Mouse (Mus musculus): ENCODE data around the gene Fam155a.

Gene Fam155a

DNA sequence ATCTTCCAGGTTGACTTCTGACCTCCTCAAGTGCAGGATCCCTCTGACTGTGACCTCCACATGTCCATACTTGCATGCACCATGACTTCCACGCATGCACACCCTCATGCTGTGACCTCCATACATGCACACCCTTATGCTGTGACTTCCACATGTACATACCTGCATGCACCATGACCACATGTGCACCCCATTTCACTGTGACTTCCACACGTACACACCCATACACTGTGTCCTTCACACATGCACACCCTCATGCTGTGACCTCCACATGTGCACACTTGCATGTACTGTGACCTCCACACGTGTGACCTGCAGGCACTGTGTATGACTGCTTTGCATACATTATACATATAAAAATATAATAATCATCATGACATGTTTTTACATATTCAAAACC is 570.9 kb downstream of the Fam155a start:
- no peak for DNase-seq (ENCODE audit: extremely low read depth, insufficient read length, low spot score)

DNA sequence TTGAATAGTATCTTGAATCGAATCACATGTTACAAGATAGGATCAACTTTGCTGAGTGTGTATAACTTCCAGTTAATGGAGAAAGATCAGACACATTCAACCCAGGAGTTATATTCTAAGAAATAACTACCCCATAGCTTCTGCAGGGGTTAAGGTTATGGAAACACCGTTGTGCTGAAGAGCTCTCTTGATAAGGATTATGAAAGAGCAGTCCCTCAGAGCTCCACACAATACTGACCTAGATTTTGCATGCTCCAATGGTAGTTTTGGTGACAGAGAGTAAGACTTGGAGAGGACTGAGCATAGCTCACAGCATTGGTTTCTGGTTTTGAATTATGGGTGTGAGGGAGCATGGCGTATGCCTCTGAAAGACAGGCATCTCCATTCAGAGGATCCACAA is 579.3 kb downstream of the Fam155a start:
- DNase-seq (ENCODE audit: extremely low read depth, insufficient read length, low spot score), result no peak

DNA sequence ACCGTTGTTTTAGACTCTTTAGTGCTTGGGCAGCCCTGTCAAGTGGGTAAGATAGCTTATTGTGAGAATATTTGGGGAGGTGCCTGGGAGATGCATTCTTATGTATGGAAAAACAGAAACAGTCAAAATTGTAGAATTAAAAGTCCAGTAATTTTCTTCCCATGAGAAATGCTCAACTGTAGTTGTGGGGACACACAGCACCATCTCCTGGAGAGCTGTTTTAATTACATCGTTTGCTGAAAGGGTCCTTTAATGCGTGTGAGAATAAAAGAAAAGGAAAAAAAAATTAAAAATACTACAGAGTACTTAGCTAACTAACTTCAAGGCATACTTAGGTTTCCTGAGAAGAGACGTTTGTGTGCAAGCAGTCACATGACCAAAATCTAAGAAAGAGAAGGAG is 582.3 kb downstream of the Fam155a start:
- DNase-seq (ENCODE audit: extremely low read depth, insufficient read length, low spot score), result no peak

DNA sequence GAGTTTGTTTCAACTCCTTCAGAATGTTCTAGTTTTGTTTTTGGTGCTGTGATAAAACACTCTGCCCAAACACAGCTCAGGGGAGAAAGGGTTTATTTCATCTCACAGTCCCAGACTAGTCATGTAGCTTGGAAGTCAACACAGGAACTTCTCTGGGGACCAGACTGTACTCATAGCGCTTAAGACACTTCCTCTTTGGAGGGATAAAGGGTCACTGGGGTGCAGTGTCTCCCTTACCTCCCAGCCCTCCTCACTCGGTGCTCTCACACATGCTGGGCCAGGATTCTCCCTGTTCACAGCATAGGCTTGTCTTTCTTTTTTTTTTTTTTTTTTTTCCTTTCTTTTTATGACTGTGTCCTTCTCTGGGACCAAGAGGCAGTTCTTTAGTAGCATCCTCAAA is 585.8 kb downstream of the Fam155a start:
- no peak for DNase-seq (ENCODE audit: extremely low read depth, insufficient read length, low spot score)

DNA sequence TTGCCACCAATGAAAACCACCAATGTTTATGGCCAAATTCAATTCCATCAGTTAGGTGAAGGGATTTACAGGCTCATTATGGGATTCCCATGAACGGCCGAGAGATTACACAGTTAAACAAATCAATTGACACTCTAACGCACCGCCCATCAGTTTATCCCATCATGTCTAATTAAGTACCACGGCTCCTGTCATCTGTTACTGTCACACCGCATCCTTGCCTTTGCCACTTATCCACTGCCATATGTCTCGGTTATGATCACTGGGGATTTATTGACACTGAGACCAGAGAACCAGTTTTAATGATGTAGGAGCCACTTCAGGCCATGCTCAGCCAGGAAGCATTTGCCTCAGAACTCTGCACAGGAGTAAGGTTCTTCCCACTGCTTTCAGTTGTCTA is 588.5 kb downstream of the Fam155a start:
- DNase-seq (ENCODE audit: extremely low read depth, insufficient read length, low spot score), result no peak

DNA sequence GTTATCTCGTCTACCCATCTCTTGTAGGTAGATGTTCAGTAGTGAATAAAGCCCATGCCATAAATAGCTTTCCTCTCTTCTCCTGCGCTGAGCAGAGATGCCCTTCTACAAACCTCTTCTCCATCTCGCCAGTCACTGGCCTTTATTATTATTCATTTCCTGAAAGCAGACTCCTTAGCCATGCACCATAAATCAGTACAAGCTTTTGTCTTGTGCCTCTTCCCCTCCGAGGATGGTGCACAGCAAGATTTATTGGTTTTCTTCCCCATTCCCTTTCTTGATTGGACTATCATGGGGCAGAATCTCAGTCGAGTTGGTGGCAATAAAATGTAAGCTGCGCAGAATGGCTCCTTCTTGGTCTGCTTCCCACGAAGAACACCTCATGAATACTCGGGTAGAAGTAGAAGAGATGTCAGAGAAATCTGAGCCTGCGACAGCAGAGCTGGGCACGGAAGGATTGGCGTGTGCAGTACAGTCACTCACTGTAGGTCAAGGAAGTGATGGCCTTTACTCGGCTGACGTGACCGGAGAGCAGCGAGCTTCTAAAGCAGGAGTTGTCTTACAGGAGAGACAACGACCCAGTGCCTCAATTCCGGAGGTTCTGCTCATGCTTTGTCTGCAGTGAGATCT is 590.2 kb downstream of the Fam155a start:
- DNase-seq (ENCODE audit: extremely low read depth, insufficient read length, low spot score), result no peak

DNA sequence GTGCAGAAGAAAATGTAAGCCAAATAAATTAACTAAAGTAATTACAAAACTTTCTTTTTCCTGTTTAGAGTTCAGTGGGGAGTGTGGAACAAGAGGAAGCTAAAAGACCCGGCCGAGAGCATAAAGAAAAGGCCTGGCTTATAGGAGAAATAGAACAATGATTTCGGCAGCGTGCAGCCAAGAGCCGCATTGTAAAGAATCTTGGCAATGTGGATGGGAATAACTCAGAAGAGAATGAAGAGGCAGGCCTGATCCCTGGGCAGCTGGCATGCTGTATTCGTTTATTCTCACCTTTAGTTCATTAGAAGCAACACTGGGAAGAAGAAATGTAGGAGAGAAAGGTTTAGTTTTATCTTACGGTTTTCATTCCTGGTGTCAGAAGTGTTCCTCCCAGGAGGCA is 594.0 kb downstream of the Fam155a start:
- no peak for DNase-seq (ENCODE audit: extremely low read depth, insufficient read length, low spot score)

DNA sequence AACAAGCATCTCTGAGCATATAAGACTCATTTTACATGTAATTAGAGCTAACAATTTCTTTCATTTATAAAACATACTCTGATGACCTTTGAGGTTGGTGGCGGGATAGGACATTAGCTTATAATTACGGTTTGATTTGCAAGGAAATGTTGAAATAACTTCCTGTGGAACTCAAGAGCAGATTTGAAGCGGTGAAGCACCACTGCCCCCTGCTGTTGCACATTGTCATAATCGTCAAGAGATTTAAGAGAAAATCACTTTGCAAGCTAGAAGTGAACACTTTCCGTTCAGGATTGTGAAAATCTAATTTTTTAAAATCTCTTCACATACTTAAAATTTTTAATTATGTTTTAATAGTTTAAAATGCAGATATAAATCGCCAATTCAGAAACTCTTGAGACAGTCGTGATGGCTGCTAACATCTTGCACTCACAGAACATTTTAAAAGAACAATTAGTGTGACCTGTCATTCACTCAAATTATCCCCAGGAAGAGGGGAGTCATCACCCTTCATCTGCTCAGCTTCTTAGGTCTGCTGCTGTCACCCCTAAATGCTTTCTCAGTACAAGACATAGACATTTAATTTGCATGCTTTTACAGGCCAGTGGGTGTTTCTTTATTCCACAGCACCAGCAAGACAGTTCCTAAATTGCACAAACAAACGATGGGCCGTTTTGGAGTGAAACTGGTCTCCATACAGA is 595.9 kb downstream of the Fam155a start:
- peak; percentile 6 for DNase-seq (ENCODE audit: extremely low read depth, insufficient read length, low spot score)

DNA sequence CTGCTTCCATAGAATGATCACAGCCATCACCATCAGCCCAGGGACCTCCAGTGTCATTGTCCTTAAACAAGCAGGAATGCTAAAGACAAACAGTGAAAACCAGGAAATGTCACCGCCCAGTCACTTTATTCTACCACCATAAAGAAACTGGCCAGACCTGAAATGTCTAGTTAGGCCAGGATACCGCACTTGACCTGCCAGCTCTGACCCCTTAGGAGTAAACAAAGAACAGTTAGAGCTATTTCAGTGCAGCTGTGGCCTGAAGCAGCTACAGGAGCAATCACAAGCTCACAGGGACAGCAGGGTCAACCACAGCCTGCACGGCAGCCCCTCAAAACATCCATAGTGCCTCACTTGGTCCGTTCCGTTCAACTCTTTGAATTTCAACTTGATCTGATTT is 599.1 kb downstream of the Fam155a start:
- no peak for DNase-seq (ENCODE audit: extremely low read depth, insufficient read length, low spot score)

DNA sequence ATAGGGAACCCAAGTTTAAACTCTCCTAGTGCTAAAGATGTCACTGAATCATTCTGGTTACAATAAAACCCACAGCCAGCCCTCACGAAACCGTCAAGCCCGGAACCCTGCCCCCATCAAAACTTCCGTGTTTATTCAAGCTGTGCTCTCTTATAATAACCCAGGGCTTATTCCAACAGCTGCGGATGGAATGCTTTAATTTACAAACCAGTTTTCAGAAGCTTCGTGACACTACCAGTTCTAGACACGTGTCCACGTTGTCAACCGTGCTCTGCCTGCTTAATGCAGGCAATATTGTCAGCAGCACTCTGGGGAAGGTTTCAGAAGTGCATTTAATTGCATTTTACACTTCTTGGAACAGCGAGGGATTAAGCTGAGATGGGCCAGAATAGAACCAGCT is 603.0 kb downstream of the Fam155a start:
- no peak for DNase-seq (ENCODE audit: extremely low read depth, insufficient read length, low spot score)

DNA sequence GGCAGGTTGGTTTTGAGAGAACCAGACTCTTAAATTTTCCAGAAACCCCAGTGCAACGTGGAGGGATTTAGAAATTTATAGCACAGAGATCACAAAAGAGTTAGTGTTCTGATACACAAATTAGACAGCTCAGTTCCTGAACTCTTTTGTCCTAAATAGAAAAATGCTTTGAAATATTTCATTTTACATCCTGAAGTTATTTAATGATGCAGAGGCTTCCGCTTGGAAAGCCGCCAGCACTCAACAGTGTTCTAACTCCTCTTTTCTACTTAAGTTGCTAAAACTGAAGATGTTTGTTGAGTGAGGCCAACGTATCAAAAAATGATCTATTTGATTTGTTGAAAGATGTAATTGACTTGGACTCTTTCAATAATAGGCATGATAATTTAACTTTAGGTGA is 609.4 kb downstream of the Fam155a start:
- no peak for DNase-seq (ENCODE audit: extremely low read depth, insufficient read length, low spot score)

DNA sequence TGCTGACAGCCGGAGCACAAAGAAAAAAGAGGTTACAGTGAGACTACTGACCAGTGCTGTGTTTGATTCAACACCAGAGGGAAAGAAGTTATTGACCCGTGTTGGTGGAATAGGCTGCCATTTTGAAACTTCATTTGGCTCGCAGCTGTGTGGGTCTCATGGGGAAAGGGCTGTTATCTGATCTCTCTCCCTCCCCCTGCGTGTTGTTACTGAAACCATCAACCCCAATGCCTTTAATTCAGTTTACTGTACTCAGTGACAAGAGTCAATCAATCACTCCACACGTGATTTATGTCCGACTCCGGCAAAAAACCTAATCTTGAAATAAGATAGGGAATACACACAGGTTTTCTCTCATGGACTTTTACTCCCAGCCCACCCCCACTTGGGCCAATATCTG is 611.6 kb downstream of the Fam155a start:
- no peak for DNase-seq (ENCODE audit: extremely low read depth, insufficient read length, low spot score)

DNA sequence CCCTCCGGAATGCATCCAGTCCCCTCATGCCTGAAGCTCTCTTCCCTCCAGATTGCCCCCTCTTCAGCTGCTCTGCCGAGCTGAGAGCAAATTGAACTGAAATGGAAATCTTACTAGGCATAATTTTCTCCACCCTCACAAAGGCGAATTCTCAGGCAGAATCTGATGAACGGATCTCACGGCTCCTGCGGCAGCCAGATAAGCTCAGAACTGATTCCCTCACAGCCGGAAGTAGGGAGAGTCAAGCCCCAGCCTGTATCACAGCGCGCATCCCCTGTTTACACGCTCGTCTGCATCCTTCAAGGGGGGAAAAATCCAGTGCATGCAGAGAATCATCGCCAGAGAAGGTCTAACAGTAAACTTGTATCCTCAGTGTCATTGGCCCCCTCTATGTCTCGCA is 612.3 kb downstream of the Fam155a start:
- no peak for DNase-seq (ENCODE audit: extremely low read depth, insufficient read length, low spot score)

DNA sequence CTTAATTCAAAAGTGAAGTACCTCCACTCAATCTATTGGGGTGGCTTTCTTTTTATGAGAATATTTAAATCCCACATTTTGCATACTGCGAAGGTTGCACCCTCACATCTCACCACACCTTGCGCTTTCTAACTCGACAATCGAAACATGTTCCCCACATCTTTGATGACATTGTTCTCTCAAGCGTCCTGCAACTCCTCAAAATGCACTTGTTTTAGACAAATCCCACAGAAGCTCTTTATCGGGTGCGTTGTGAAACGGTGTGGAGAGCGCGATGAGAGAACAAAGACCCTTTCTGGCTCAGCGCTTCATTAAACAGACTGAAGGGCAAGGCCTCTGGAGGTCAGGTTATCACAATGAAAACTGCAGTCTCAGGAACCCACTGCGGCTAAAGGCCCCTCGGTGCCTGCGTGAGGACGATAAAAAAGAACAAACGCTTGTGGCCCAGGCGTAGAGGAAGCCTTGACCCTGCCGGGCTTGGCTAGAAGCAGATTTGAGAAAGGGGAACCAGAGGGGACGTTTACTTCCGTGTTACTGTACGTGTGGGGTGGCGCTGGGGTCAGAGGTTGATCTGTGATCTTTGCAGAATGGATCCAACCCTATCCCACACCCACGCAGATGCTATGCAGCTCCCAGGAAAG is 613.7 kb downstream of the Fam155a start:
- DNase-seq (ENCODE audit: extremely low read depth, insufficient read length, low spot score), result no peak

Data from 3134 (cell line).